Mouse (Mus musculus): ENCODE measurements around the gene Cep44.

GRCm38 (mm10) chr8:56589004-56589403 lies 38.2 kb upstream of the Cep44 start:
- TF ChIP-seq CTCF (IDR thresholded peaks at IDR 0.05 in 2 of 3, conservative IDR thresholded peaks at IDR 0.05 in 1 of 3; ENCODE audit: control insufficient read depth in 1 of 3, insufficient read depth in 1 of 3, low read depth in 2 of 3, low read length in 3 of 3, poor library complexity in 1 of 3, severe bottlenecking in 1 of 3), result no peak
- no peak for TF ChIP-seq BHLHE40 (IDR thresholded peaks at IDR 0.05; ENCODE audit: borderline replicate concordance, low read depth, low read length)
- TF ChIP-seq EP300 (IDR thresholded peaks at IDR 0.05; ENCODE audit: low read depth in 1 of 2, low read length in 2 of 2), result no peak
- TF ChIP-seq POLR2AphosphoS5 (IDR thresholded peaks at IDR 0.05; ENCODE audit: borderline replicate concordance, low read depth, low read length), result no peak
